Mouse (Mus musculus) myocyte (in vitro differentiated cells): Measurements from ENCODE around the gene Map7d1. TPM values are rescaled to one million over a fixed set of nuclear protein-coding genes. Genes with fewer than 3 reads are reported as not detected.

Experiments
- H3K27me3 ChIP-seq: one replicate; pipeline ENCODE4 v1.6.1; 2011; ENCODE audit not compliant: control insufficient read depth, insufficient read depth, insufficient read length
- H3K36me3 ChIP-seq: one replicate; pipeline ENCODE4 v1.6.1; 2011; ENCODE audit not compliant: control insufficient read depth, insufficient read depth
- H3K4me2 ChIP-seq: one replicate; pipeline ENCODE4 v1.6.1; 2011; ENCODE audit warnings: low read depth, control low read depth
- H3K4me3 ChIP-seq: one replicate; pipeline ENCODE4 v1.5.1; 2011; ENCODE audit warnings: mild to moderate bottlenecking, control low read depth, moderate library complexity
- H3K79me2 ChIP-seq: one replicate; pipeline ENCODE4 v1.6.1; 2011; ENCODE audit not compliant: control insufficient read depth, insufficient read depth
- H3ac ChIP-seq: one replicate; pipeline ENCODE4 v1.6.1; 2011; ENCODE audit not compliant: control insufficient read depth, insufficient read length
- CEBPB ChIP-seq: IDR thresholded peaks from 2 replicates; pipeline ENCODE4 v1.6.1; 2011; ENCODE audit warnings: mild to moderate bottlenecking, moderate library complexity; ENCODE audit not compliant: poor library complexity, insufficient read depth, severe bottlenecking
- E2F4 ChIP-seq: IDR thresholded peaks from one replicate; pipeline ENCODE4 v1.6.1; 2011; ENCODE audit warnings: mild to moderate bottlenecking, control low read depth, moderate library complexity; ENCODE audit not compliant: insufficient read depth
- MAX ChIP-seq: IDR thresholded peaks from one replicate; pipeline ENCODE4 v1.6.1; 2011; ENCODE audit warnings: low read depth, mild to moderate bottlenecking, control low read depth
- MYOD1 ChIP-seq, 3 experiments: IDR thresholded peaks; one replicate each; pipeline ENCODE4 v1.6.1; 2011; ENCODE audit warnings: control low read depth in 2 of 3, low read depth in 2 of 3, mild to moderate bottlenecking in 2 of 3, moderate library complexity in 1 of 3; ENCODE audit not compliant: insufficient read length in 2 of 3, control insufficient read depth in 1 of 3
- MYOG ChIP-seq, 3 experiments: IDR thresholded peaks; one replicate each; pipeline ENCODE4 v1.6.1; 2011; ENCODE audit warnings: control low read depth in 2 of 3, low read depth in 2 of 3, mild to moderate bottlenecking in 2 of 3; ENCODE audit not compliant: insufficient read length in 2 of 3, control insufficient read depth in 1 of 3, insufficient read depth in 1 of 3
- POLR2A ChIP-seq: IDR thresholded peaks from one replicate; pipeline ENCODE4 v1.6.1; 2011; ENCODE audit warnings: low read depth, mild to moderate bottlenecking, control low read depth, moderate library complexity; ENCODE audit not compliant: insufficient read length
- POLR2AphosphoS2 ChIP-seq: IDR thresholded peaks from one replicate; pipeline ENCODE4 v1.6.1; 2011; ENCODE audit warnings: low read depth, control low read depth; ENCODE audit not compliant: insufficient read length
- REST ChIP-seq: IDR thresholded peaks from one replicate; pipeline ENCODE4 v1.6.1; 2011; ENCODE audit warnings: mild to moderate bottlenecking, control low read depth, moderate library complexity; ENCODE audit not compliant: insufficient read depth, insufficient read length
- SRF ChIP-seq: IDR thresholded peaks from one replicate; pipeline ENCODE4 v1.6.1; 2011; ENCODE audit warnings: low read depth; ENCODE audit not compliant: control insufficient read depth, insufficient read length
- TCF12 ChIP-seq: IDR thresholded peaks from one replicate; pipeline ENCODE4 v1.6.1; 2011; ENCODE audit warnings: mild to moderate bottlenecking, control low read depth; ENCODE audit not compliant: poor library complexity, insufficient read depth, severe bottlenecking
- TCF3 ChIP-seq: IDR thresholded peaks from one replicate; pipeline ENCODE4 v1.6.1; 2011; ENCODE audit warnings: low read depth, control low read depth; ENCODE audit not compliant: insufficient read length
- USF1 ChIP-seq: IDR thresholded peaks from one replicate; pipeline ENCODE4 v1.6.1; 2011; ENCODE audit warnings: low read depth, mild to moderate bottlenecking, control low read depth, moderate library complexity
- polyA plus RNA-seq: library from polyadenylated mRNA; unstranded; fragments of >200 nt; fragmentation: generic; extraction: Trizol; gene quantifications from one replicate; pipeline ENCODE4 v1.2.1, GENCODE M21; 2012; ENCODE audit warnings: missing spikeins

The Map7d1 gene
- polyA plus RNA-seq, 1 experiment = 236 TPM

DNA sequence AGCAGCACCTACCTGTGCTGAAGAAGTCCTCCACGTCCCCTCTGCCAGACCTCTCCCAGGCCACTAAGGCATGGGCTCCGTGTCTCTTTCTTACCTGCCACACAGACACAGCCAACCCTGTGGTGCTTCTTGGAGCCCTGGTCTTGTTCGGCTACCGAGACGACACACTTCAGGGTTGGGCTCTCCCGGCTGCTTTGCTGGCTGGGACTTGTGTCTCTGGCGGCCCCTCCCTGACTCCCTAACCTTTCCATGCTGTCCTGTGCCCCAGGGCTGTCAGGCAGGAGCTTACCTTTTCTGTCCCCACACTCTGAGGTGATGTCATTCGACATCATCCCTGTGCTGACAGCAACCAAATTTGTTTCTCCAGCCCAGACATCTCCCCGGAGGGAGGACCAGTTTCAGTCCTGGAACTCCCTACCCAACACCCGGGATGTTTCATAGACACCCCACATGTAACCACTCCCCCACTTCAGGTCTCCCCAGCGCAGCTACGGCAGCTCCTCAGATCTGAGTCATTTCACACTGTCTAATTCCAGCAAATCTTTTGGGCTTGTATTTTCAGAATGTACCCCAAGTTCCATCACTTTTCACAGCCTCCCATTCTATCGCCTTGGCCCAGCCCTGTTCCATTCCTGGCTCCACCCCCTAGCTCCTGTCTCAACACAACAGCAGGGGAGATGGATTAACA, 9.8 kb downstream of the Map7d1 start:
- peak; percentile 31 for TF ChIP-seq POLR2AphosphoS2
- no peak for TF ChIP-seq MAX
- Histone ChIP-seq H3K27me3 (no peaks in the 10 kb centered on the region), H3K4me2 (no peak overlapping the region), H3K79me2 (peaks cover 97% of the 10 kb centered on the region), H3K4me3 (no peak overlapping the region), H3K36me3 (peaks cover 48% of the 10 kb centered on the region), H3ac (no peak overlapping the region)

DNA sequence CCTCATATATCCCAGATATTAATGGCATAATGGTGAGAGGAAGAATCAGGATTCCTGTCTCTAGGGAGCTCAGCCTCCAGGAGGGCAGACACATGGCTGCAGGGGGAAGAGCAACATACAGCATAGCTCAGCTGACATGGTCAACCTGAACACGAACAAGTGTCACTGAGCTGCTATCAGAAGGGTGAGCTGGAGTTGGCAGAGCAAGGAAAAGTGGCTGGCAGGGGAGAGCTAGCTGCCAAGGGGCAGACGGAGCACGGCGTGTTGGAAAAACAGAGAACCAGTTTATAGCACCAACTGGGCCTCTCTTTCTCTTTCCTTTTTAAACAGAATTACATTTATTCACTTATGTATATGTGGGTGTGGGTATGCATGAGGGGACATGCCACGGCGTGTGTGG, 13.6 kb downstream of the Map7d1 start:
- H3K4me3 ChIP-seq = no peak overlapping the region
- H3K27me3 ChIP-seq = no peaks in the 10 kb centered on the region
- no peak overlapping the region for H3K4me2 ChIP-seq
- H3ac ChIP-seq = no peak overlapping the region
- peaks cover 53% of the 10 kb centered on the region for H3K36me3 ChIP-seq
- peaks cover 76% of the 10 kb centered on the region for H3K79me2 ChIP-seq
- TF ChIP-seq E2F4 = no peak
- no peak for TF ChIP-seq CEBPB
- no peak for TF ChIP-seq TCF12
- TF ChIP-seq MYOD1 (IDR thresholded peaks at IDR 0.05; ENCODE audit: control insufficient read depth in 1 of 3, insufficient read length in 2 of 3, low read depth in 2 of 3) = no peak
- no peak for TF ChIP-seq POLR2AphosphoS2
- TF ChIP-seq MYOG (IDR thresholded peaks at IDR 0.05; ENCODE audit: control insufficient read depth in 1 of 3, insufficient read depth in 1 of 3, insufficient read length in 2 of 3, low read depth in 2 of 3) = no peak
- TF ChIP-seq POLR2A = no peak
- TF ChIP-seq REST = no peak
- TF ChIP-seq MAX = no peak
- no peak for TF ChIP-seq USF1
- TF ChIP-seq SRF = no peak
- no peak for TF ChIP-seq TCF3

DNA sequence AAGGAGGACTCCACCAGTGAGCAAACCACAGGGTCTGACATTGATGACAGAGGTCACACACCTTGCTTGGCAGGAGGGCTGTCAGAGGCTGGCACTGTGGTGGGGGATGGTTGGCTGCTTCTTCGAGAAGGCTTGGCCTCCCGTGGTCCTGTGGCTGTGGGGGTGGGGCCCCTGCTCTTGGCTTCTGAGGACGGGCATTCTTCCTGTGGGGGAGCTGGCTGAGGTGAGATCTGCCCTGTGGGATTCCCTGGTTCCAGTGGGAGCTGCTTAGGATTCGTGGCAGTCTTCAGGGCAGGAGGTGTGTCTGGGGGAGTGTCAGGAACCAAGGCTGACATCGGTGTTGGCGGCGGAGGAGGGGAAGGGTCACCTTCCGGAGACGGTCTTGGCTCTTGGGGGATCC, 14.2 kb downstream of the Map7d1 start:
- Histone ChIP-seq H3ac (no peak overlapping the region), H3K79me2 (peaks cover 71% of the 10 kb centered on the region), H3K36me3 (peaks cover 52% of the 10 kb centered on the region), H3K4me2 (no peak overlapping the region), H3K4me3 (no peak overlapping the region), H3K27me3 (no peaks in the 10 kb centered on the region)
- TF ChIP-seq TCF12 (no peak), POLR2A (peak; percentile 37)

DNA sequence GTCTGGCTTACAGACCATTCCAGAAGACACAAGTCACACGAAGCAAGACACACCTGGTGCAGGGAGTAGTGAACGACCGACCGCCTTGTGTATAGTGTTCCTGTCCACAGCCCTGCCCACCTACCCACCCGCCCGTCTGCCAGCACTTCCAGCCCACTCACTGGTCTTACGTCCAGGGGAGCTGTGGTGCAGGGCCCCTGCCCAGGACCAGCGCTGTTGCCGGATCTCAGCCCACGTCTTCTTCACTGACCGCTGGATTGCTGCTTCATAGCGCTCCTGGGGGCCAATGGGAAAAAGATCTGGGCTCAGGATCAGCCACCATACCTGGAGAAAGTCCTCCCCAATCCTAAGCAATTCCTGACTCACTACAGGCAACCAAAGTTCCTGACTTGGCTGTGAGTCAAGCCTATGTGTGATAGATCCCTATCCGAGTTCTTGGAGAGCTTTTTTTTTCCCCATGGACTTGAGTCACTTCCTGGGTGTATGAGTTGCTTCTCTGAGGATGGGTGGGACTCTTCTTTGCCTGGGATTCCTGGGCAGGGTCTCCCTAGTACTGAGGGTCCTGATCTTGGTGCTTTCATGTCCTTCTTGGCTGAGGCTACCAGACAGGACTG, 16.2 kb downstream of the Map7d1 start:
- TF ChIP-seq POLR2AphosphoS2 = peak; percentile 16
- no peak for TF ChIP-seq MYOD1 (IDR thresholded peaks at IDR 0.05; ENCODE audit: control insufficient read depth in 1 of 3, insufficient read length in 2 of 3, low read depth in 2 of 3)
- Histone ChIP-seq H3K27me3 (no peaks in the 10 kb centered on the region), H3K36me3 (peaks cover 59% of the 10 kb centered on the region)

DNA sequence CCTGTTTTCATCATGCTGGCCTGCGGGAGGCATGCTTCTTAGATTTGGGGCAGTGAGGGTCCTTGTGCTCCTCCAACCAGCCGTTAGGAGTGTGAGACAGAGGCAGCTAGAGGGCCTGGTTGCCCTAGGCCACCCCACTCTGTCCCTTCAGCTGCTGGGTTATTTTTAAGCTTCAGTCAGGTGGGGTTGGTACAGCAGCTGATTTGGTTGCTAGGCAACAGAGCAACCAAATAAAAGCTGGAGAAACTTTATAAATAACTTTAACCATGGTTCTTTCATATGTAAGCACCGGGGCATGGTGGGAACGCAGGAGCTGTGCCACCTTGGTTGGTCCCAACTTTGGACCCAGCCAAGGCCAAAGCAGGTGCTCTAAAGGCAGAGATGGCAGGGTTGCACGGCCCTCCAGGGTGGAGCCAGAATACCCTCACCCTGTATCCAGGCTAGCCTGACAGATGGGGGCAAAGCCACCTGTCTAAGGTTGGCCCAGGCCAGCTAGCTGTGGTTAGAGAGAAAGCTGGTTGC, 18.4 kb downstream of the Map7d1 start:
- H3K4me2 ChIP-seq = peak overlapping the region; percentile 24
- peak; percentile 47 to 92 (median 65) for TF ChIP-seq MYOD1 (IDR thresholded peaks at IDR 0.05; ENCODE audit: control insufficient read depth in 1 of 3, insufficient read length in 2 of 3, low read depth in 2 of 3)
- TF ChIP-seq MYOG (IDR thresholded peaks at IDR 0.05; ENCODE audit: control insufficient read depth in 1 of 3, insufficient read depth in 1 of 3, insufficient read length in 2 of 3, low read depth in 2 of 3) = peak; percentile 73 to 88 (median 74)
- peak; percentile 9 for TF ChIP-seq POLR2A
- no peak for TF ChIP-seq CEBPB
- TF ChIP-seq TCF12 = no peak
- no peaks in the 10 kb centered on the region for H3K27me3 ChIP-seq
- peaks cover 59% of the 10 kb centered on the region for H3K36me3 ChIP-seq
- no peak overlapping the region for H3K4me3 ChIP-seq
- no peak overlapping the region for H3ac ChIP-seq
- H3K79me2 ChIP-seq = peaks cover 31% of the 10 kb centered on the region

More for the DNA sequence above, 16.2 kb downstream of the Map7d1 start:
- no peak overlapping the region for H3K4me2 ChIP-seq
- peaks cover 51% of the 10 kb centered on the region for H3K79me2 ChIP-seq
- no peak overlapping the region for H3ac ChIP-seq
- H3K4me3 ChIP-seq = no peak overlapping the region
